Mouse (Mus musculus) G1E (cell line): ENCODE measurements around the gene Ctsl. TPM values are rescaled to one million over a fixed set of nuclear protein-coding genes. Genes with fewer than 3 reads are reported as not detected.

Source experiments
- ATAC-seq: 2 replicates; pipeline ENCODE4 v1.8.0; 2016; ENCODE audit warnings: mild to moderate bottlenecking; ENCODE audit not compliant: insufficient number of reproducible peaks, poor library complexity, low FRiP score, severe bottlenecking; ENCODE audit errors: extremely low read depth
- DNase-seq: peaks from one replicate; pipeline ENCODE4 v3.0.0; 2012; ENCODE audit warnings: low spot score
- H3K27me3 ChIP-seq: 2 replicates; pipeline ENCODE4 v1.6.1; 2012; ENCODE audit warnings: mild to moderate bottlenecking, low read length, inconsistent platforms; ENCODE audit not compliant: insufficient read depth
- H3K36me3 ChIP-seq: replicated peaks from 2 replicates; pipeline ENCODE3; 2012; ENCODE audit warnings: mild to moderate bottlenecking, inconsistent platforms
- H3K4me1 ChIP-seq: 2 replicates; pipeline ENCODE4 v1.6.1; 2012; ENCODE audit warnings: low read depth, low read length, inconsistent platforms, mixed read lengths; ENCODE audit not compliant: insufficient read depth
- H3K4me3 ChIP-seq: 2 replicates; pipeline ENCODE4 v1.5.1; 2012; ENCODE audit warnings: low read depth, mild to moderate bottlenecking, inconsistent platforms, low read length, moderate library complexity, mixed read lengths
- H3K9me3 ChIP-seq: replicated peaks from 2 replicates; pipeline ENCODE4 v1.6.1; 2012; ENCODE audit warnings: inconsistent platforms
- CTCF ChIP-seq: IDR thresholded peaks from 2 replicates; pipeline ENCODE4 v1.5.1; 2012; ENCODE audit warnings: low read depth, low read length, inconsistent platforms, mixed read lengths
- GATA1 ChIP-seq: IDR thresholded peaks from 2 replicates; pipeline ENCODE4 v1.6.1; 2012; ENCODE audit warnings: borderline replicate concordance, low read length, inconsistent platforms, mixed read lengths
- GATA2 ChIP-seq: IDR thresholded peaks from 2 replicates; pipeline ENCODE4 v1.6.1; 2012; ENCODE audit warnings: low read depth, low read length, inconsistent platforms, borderline replicate concordance
- POLR2AphosphoS5 ChIP-seq: IDR thresholded peaks from 2 replicates; pipeline ENCODE4 v1.6.1; 2012; ENCODE audit warnings: low read depth, low read length, inconsistent platforms; ENCODE audit not compliant: insufficient replicate concordance
- TAL1 ChIP-seq: conservative IDR thresholded peaks from 2 replicates; pipeline ENCODE4 v1.6.1; 2012; ENCODE audit warnings: low read depth, low read length, inconsistent platforms, mixed read lengths
- polyA plus RNA-seq: library from polyadenylated mRNA; stranded (reverse); fragments of >175 nt; gene quantifications from 2 replicates; pipeline ENCODE4 v1.2.3, GENCODE M21; 2012
- total RNA-seq, 2 experiments: library from RNA; stranded (forward) in 1 of 2; stranded (reverse) in 1 of 2; fragments of 200-1000 nt in 1 of 2; fragments of >200 nt in 1 of 2; fragmentation: Nextera tagmentation in 1 of 2; gene quantifications; 2 replicates each; pipeline ENCODE4 v1.2.3; 2014 to 2017

The Ctsl gene
- total and polyA plus RNA-seq, 3 experiments, result 0.38 to 93.2 (median 34.8) TPM

DNA sequence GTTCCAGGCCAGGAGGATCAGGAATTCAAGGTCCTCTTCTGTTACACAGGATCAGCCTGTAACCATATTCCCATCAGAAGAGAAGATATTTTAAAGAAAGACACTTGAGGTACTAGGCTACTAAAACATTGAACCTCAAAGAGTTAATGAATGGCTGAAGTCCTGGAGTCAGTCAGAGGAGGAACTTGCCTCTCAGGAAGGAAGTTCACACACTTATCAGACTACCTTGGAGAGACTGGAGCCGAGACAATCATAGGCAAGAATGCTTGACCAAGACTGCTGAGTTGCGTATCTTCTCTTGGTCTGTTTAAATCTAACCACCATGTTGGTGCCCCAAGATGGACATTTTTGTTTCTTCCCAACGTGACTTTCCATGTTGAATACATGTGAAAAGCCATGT is 29.2 kb upstream of the Ctsl start:
- ATAC-seq (no peak), DNase-seq (no peak)
- no peaks in the 10 kb centered on the region for H3K36me3 ChIP-seq
- H3K4me1 ChIP-seq, result no peaks in the 10 kb centered on the region
- no peak overlapping the region for H3K4me3 ChIP-seq
- H3K9me3 ChIP-seq, result no peaks in the 10 kb centered on the region
- H3K27me3 ChIP-seq, result no peaks in the 10 kb centered on the region
- TF ChIP-seq GATA2, result no peak

DNA sequence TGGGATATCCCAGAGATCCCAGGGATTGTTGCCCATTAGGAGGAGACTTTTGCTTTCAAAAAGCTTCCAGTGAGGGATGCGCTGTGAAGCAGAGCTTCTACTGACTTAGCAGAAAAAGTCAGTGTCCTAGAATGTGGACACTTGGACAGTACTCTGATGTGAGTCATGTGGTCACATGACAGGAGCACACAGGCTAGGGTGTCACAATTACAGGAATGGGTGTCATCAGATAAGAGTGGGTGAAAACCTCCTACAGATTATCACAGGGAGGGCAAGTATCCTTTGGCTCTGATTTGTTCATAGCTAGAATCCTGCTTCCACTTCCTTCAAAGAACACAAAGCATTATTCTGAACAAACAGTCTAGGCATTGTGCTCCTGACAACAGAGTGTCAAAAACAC is 27.4 kb upstream of the Ctsl start:
- no peaks in the 10 kb centered on the region for H3K9me3 ChIP-seq
- ATAC-seq (no peak), DNase-seq (no peak)
- no peak overlapping the region for H3K4me3 ChIP-seq
- H3K36me3 ChIP-seq, result no peaks in the 10 kb centered on the region
- no peaks in the 10 kb centered on the region for H3K4me1 ChIP-seq
- TF ChIP-seq TAL1 (no peak), GATA1 (no peak), GATA2 (no peak), CTCF (no peak), POLR2AphosphoS5 (no peak)
- no peaks in the 10 kb centered on the region for H3K27me3 ChIP-seq

DNA sequence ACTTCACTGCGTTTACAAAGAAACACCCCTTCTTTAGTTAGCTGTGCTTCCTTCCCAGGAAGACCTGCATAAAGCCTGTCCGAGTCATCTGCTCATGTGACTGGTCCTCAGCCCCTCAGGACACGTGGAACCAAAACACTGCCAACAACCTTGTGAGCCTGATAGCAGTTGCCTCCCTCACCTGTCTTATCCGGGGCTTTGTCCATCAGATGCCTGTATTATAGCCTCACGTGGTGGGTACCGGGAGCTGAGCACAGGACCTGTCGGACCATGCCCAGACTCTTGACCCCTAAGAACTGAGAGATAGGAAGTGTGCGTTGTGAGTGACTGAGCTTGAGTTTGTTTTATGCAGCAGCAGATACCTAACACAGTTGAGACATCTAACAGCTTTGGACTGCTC is 26.3 kb upstream of the Ctsl start:
- Histone ChIP-seq H3K27me3 (no peaks in the 10 kb centered on the region), H3K36me3 (no peaks in the 10 kb centered on the region), H3K4me1 (no peaks in the 10 kb centered on the region), H3K9me3 (no peaks in the 10 kb centered on the region), H3K4me3 (no peak overlapping the region)
- ATAC-seq (no peak), DNase-seq (no peak)
- TF ChIP-seq CTCF (no peak), GATA2 (no peak), TAL1 (no peak), GATA1 (no peak), POLR2AphosphoS5 (no peak)

DNA sequence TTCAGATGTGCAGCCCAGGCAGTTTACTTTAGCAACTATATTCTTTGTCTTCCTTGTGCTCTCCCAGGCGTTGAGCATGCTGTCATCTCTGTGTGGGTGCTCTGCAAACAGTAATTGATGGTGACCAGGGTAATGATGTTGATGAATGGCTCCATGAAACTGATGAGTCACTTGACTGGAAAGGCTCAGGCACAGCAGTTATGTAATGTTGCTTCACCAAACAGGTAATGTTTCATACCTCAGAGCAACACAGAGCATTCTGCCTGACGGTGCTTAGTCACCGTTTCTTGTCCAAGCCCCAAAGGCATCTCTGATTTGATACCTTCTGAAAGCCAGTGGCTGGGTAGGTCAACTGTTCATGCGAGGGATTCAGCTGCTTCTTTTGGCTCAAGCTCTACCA is 17.7 kb upstream of the Ctsl start:
- ATAC-seq (no peak), DNase-seq (no peak)
- TF ChIP-seq TAL1 (no peak), GATA1 (no peak), GATA2 (no peak), POLR2AphosphoS5 (no peak), CTCF (no peak)
- Histone ChIP-seq H3K9me3 (no peaks in the 10 kb centered on the region), H3K27me3 (peaks cover 11% of the 10 kb centered on the region; the same call in 1 of the 2 replicates), H3K4me3 (no peak overlapping the region), H3K36me3 (no peaks in the 10 kb centered on the region), H3K4me1 (no peaks in the 10 kb centered on the region)

DNA sequence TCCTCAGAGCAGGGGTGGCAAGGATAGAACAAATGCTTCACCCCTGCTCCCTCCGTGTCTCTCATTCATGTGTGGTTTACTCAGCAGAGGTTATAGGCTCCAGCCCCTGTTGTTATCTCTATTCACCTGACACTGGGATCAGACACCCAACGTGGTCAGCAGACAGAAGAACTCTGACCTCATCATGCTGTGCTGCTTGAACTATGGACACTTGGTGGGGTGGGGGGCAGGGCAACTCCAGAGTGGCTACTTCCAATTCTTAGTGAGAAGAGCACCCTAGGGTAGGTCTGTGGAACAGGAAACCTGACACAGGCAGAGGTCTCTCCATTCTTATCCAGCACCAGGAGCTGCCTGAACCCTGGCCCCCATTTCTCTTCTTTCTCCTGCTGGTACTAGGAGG is 15.4 kb upstream of the Ctsl start:
- DNase-seq (no peak), ATAC-seq (no peak)
- no peaks in the 10 kb centered on the region for H3K36me3 ChIP-seq
- H3K27me3 ChIP-seq, result peaks cover 11% of the 10 kb centered on the region; the same call in 1 of the 2 replicates
- H3K4me3 ChIP-seq, result no peak overlapping the region
- TF ChIP-seq TAL1 (no peak), GATA2 (no peak), CTCF (no peak), POLR2AphosphoS5 (no peak), GATA1 (no peak)
- H3K9me3 ChIP-seq, result no peaks in the 10 kb centered on the region
- H3K4me1 ChIP-seq, result no peaks in the 10 kb centered on the region

- TF ChIP-seq GATA2 (no peak), TAL1 (no peak), CTCF (no peak), POLR2AphosphoS5 (no peak)
- no peaks in the 10 kb centered on the region for H3K4me1 ChIP-seq
- H3K27me3 ChIP-seq, result peaks cover 11% of the 10 kb centered on the region
- H3K36me3 ChIP-seq, result no peaks in the 10 kb centered on the region
- no peak overlapping the region for H3K4me3 ChIP-seq
- no peak for DNase-seq
- no peak for ATAC-seq
- no peaks in the 10 kb centered on the region for H3K9me3 ChIP-seq
Observed at GRCm38 (mm10) chr13:64384937-64385336, 14.2 kb upstream of the Ctsl start.

GRCm38 (mm10) chr13:64380251-64380650 is 9.6 kb upstream of the Ctsl start:
- Histone ChIP-seq H3K36me3 (no peaks in the 10 kb centered on the region), H3K27me3 (no peaks in the 10 kb centered on the region; the same call in 1 of the 2 replicates), H3K4me3 (no peak overlapping the region), H3K9me3 (no peaks in the 10 kb centered on the region), H3K4me1 (no peaks in the 10 kb centered on the region)
- ATAC-seq (no peak), DNase-seq (no peak)
- no peak for TF ChIP-seq GATA2
- no peak for TF ChIP-seq GATA1
- no peak for TF ChIP-seq POLR2AphosphoS5
- TF ChIP-seq TAL1, result no peak
- no peak for TF ChIP-seq CTCF
